Mouse (Mus musculus) heart, embryonic 13.5 days (tissue): ENCODE measurements at regions not wholly inside any gene's neighbourhood (a gene's known extent, or its start where the extent isn't known, plus 50 kb on each side); places are given as distances from the start of the nearest gene placed in this dataset.
A peak's percentile ranks its signal among the peaks of the same experiment; 100 is the strongest.

Experiments
- ATAC-seq: fragments of 200-750 bp; cut with Nextera tagmentation; 2 replicates; pipeline ENCODE4 v1.8.0; 2017; ENCODE audit warnings: moderate TSS enrichment; ENCODE audit not compliant: insufficient number of reproducible peaks, low FRiP score, low TSS enrichment; ENCODE audit errors: extremely low read depth
- H3K27ac ChIP-seq: fragments of 300-500 bp; sonication (generic); replicated peaks from 2 replicates; pipeline ENCODE4 v1.5.1; 2015; ENCODE audit warnings: moderate library complexity, mild to moderate bottlenecking, inconsistent platforms
- H3K27me3 ChIP-seq: fragments of 300-500 bp; sonication (generic); replicated peaks from 2 replicates; pipeline ENCODE4 v1.6.1; 2015; ENCODE audit warnings: mild to moderate bottlenecking, inconsistent platforms
- H3K36me3 ChIP-seq: fragments of 300-500 bp; sonication (generic); 2 replicates; pipeline ENCODE4 v1.6.1; 2015; ENCODE audit warnings: mild to moderate bottlenecking, inconsistent platforms
- H3K4me1 ChIP-seq: fragments of 300-500 bp; sonication (generic); 2 replicates; pipeline ENCODE4 v1.6.1; 2015; ENCODE audit warnings: inconsistent platforms
- H3K4me2 ChIP-seq: fragments of 300-500 bp; sonication (generic); 2 replicates; pipeline ENCODE4 v1.6.1; 2015; ENCODE audit warnings: inconsistent platforms, mild to moderate bottlenecking, moderate library complexity
- H3K4me3 ChIP-seq: fragments of 300-500 bp; sonication (generic); 2 replicates; pipeline ENCODE4 v1.5.1; 2015; ENCODE audit warnings: moderate library complexity, mild to moderate bottlenecking, inconsistent platforms
- H3K9ac ChIP-seq: fragments of 300-500 bp; sonication (generic); 2 replicates; pipeline ENCODE4 v1.6.1; 2015; ENCODE audit warnings: inconsistent platforms, mild to moderate bottlenecking, moderate library complexity
- H3K9me3 ChIP-seq: fragments of 300-500 bp; sonication (generic); 2 replicates; pipeline ENCODE4 v1.6.1; 2016; ENCODE audit warnings: inconsistent platforms
- WGBS: fragments of 180-500 bp; shearing (Covaris S2); methylation state at CpG from one replicate; pipeline ENCODE4 v1.1.7; 2015; ENCODE audit warnings: mixed read lengths; 5-methylcytosine and 5-hydroxymethylcytosine counted together

DNA sequence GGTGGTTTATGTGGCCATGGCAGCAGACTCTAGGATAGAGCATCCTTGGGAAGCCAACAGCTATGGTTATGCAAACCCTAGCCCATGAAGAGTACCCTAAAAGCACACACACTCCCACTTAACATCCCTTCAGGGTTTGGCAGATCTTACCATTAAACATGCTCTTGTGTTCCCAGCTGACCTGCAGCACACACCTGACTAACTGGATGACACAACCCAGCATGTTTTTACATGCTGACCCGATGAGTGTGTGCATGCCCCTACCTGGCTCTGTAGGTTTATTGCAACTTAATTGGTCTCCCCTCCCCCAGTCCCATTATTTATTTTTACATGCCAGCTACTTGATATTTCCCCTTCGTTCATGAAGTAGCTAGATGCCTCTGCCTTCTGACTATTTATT is 339.0 kb downstream of the Bcor start:
- Histone ChIP-seq H3K27ac (no peak overlapping the region), H3K4me2 (no peak overlapping the region), H3K4me1 (no peaks in the 10 kb centered on the region), H3K4me3 (no peak overlapping the region), H3K36me3 (no peaks in the 10 kb centered on the region), H3K9me3 (no peaks in the 10 kb centered on the region; the same call in 1 of the 2 replicates), H3K27me3 (peaks cover 37% of the 10 kb centered on the region), H3K9ac (no peak overlapping the region)
- 44% methylated on average over 2 of the region's 2 CpGs for WGBS
- no peak for ATAC-seq

DNA sequence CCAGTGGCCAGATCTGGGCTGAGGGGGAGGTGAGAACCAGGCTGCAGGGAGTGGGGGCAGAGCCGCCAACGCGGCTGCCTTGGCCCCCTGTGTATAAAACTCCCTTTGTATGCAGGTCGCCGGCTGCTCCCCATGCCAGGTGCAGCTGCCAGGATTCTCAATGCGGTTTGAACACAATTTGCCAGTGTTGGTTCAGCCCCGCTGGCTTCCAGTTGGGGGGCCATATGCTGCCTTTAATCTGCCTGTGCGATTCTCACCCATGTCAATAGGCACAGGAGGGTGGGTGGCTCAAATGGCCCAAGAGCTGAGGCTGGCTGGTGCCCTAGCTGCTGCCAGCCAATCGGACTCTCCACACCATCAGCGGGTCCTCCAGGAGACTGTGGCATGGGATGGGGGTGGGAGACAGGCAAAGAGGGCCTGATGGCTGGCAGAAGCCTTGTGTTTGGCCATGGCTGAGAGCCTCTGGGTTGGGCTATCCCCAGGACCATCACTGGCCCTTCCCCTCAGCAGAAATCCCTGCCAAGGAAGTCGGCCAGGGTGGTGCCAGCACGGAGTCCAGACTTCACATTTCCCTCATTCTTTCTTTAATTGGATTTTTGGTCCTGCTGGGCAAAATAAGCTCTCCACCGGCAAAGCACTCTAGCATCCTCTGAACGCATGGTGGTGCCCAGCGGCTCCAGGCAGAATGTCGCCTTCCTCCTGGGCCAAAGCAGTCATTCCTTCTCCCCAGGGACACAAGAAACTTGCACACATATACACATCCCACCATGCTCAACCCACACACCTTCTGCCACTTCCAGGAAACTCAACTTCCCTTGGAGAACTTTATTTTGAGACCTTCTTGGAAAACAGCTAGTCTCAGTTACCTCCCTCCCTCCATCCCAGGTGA is 338.0 kb downstream of the Bcor start:
- Histone ChIP-seq H3K4me2 (no peak overlapping the region), H3K9me3 (no peaks in the 10 kb centered on the region; the same call in 1 of the 2 replicates), H3K27me3 (peaks cover 38% of the 10 kb centered on the region), H3K9ac (no peak overlapping the region), H3K4me1 (no peaks in the 10 kb centered on the region), H3K4me3 (no peak overlapping the region), H3K36me3 (no peaks in the 10 kb centered on the region), H3K27ac (no peak overlapping the region)
- no peak for ATAC-seq
- WGBS, result 47% methylated on average over 16 of the region's 16 CpGs

DNA sequence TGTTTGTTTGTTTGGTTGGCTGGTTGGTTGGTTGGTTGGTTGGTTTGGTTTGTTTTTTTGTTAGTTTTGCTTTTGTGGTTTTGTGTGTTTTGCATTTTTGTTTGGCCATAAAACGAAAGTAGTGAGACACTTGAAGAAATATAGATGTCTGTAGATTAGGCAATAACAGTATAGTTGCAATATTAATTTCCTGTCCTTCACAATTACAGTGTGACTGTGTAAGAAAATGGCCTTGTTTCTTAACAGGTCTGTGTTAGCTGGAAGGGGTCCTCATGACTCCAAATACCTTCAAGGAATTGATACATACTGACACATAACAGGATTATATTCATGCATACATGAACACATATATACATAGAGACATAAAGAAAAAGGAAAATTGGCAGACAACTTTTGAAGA is 334.2 kb downstream of the Bcor start:
- 64% methylated on average over 1 of the region's 1 CpGs for WGBS
- Histone ChIP-seq H3K4me3 (no peak overlapping the region), H3K36me3 (no peaks in the 10 kb centered on the region), H3K9me3 (no peaks in the 10 kb centered on the region), H3K27ac (no peak overlapping the region), H3K4me1 (no peaks in the 10 kb centered on the region), H3K27me3 (peaks cover 50% of the 10 kb centered on the region), H3K9ac (no peak overlapping the region), H3K4me2 (no peak overlapping the region)
- ATAC-seq, result no peak

DNA sequence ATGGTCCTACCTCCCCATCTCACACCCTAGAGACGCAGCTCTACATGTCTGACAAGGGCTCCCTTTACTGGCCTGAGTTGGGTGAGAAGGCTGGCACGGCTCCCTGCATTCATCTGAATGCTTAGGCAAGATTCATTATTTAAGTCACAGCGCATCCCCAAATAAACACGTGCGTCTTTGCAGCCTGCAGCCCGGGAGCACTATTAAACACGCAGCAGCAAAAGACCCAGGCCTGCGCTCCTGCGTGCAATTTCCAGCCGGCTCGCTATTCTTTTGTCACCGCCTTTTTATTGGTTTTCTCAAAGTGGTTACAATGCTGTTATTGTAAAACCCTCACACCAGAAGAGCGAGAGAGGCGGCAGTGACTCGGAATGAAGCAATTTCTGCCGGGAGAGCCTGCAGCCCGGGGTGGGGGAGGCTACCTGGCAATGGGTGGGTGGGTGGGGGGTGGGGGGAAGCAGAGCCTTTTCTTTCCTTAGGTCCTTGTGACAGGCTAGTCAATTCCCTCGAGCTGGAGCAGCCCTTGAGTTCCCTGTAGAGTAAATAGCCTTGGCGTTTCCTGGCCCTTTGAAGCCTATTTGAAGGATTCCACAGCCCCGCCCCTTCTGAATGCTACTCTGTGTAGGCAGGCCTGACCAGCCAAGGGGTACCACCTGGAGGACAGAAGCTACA is 333.3 kb downstream of the Bcor start:
- Histone ChIP-seq H3K27me3 (peaks cover 43% of the 10 kb centered on the region), H3K36me3 (no peaks in the 10 kb centered on the region), H3K4me2 (peak overlapping the region; percentile 47), H3K27ac (no peak overlapping the region), H3K4me1 (no peaks in the 10 kb centered on the region), H3K4me3 (no peak overlapping the region), H3K9me3 (no peaks in the 10 kb centered on the region), H3K9ac (no peak overlapping the region)
- 20% methylated on average over 20 of the region's 20 CpGs for WGBS
- no peak for ATAC-seq

DNA sequence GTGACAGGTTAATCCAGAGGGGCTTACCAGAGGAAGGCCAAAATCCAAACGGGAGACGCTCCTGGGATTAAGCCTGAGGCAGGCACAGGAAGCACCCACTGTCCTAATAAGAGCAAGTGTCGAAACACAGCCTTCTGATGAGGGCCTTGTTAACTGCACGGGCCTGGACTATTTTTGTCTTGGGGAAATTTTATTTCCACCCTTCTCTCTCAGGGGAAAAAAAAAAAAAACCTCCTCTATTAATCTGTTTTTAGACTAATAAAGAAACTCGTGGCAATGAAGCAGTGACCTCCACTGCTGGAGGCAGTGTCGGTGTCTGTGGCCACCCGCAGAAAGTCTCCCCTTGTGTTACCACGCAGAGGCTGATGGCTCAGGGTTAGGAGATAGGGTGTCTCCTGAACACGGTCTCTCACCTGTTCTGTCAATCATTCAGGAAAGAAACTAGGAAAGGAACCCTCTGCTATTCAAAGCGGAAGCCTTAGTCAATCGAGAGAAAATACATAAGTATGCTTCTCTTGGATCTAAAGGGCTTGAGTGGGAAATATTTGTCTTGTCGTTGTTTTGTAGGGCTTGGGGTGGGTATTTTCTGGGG is 330.6 kb downstream of the Bcor start:
- Histone ChIP-seq H3K9me3 (no peaks in the 10 kb centered on the region), H3K27ac (no peak overlapping the region), H3K4me2 (no peak overlapping the region), H3K9ac (no peak overlapping the region), H3K4me1 (no peaks in the 10 kb centered on the region), H3K36me3 (no peaks in the 10 kb centered on the region), H3K27me3 (peaks cover 24% of the 10 kb centered on the region), H3K4me3 (no peak overlapping the region)
- 58% methylated on average over 12 of the region's 12 CpGs for WGBS
- no peak for ATAC-seq

DNA sequence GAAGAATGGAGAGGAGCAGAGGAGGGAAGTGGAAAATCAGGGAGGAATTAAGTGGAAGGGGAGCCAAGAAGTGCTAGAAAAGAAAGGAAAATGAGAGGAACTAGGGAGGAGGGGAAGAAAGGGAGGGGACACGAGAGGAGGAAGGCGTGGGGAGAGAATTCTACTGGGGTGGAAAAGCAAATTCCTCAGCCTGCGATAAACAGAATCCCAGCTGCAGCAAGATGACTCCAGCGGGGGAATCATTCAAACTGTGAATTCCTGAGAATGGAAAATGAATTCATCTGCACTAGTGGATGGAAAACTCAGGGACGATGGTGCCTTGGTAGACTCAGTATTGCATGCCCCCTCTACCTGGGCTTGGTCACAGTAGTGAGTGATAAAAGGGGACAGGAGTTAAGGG is 322.6 kb downstream of the Bcor start:
- Histone ChIP-seq H3K9ac (no peak overlapping the region), H3K4me2 (peak overlapping the region; percentile 13; the same call in 1 of the 2 replicates), H3K4me3 (no peak overlapping the region), H3K27me3 (no peaks in the 10 kb centered on the region), H3K36me3 (no peaks in the 10 kb centered on the region), H3K4me1 (peaks cover 39% of the 10 kb centered on the region), H3K9me3 (no peaks in the 10 kb centered on the region), H3K27ac (peak overlapping the region; percentile 56; the same call in 1 of the 2 replicates)
- ATAC-seq, result no peak
- WGBS, result 29% methylated on average over 5 of the region's 5 CpGs

DNA sequence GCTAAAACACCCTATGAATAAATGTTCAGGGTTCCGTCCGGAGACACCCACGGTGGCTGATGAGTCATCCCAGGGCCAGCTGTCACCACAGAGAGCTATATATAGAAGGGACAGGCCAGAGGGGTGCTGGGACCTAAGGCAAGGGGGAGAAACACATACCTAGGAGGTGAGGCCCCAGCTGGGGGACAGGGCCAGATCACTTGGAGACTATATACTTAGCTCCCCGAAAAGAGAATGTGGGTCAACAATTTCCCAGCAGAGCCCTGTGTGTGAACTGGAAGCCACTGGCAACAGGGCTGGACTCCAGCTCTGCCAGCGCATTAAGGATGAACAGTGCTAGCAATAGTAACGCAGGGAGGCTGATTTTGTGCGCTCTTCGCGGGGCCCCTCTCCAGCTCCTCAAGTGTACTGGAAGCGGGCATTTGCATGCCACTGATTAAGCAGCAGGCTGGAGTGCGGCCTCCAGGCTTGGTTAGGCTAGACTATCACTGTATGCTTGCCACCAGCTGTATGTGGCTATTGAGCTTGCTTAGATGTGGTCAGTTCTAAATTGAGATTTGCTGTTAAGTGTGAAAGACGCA is 320.4 kb downstream of the Bcor start:
- Histone ChIP-seq H3K9me3 (no peaks in the 10 kb centered on the region), H3K36me3 (no peaks in the 10 kb centered on the region), H3K4me1 (peaks cover 39% of the 10 kb centered on the region), H3K27ac (peak overlapping the region; percentile 86), H3K4me3 (no peak overlapping the region), H3K27me3 (no peaks in the 10 kb centered on the region), H3K4me2 (peak overlapping the region; percentile 24; the same call in 1 of the 2 replicates), H3K9ac (no peak overlapping the region)
- WGBS, result 33% methylated on average over 12 of the region's 12 CpGs
- ATAC-seq, result no peak

DNA sequence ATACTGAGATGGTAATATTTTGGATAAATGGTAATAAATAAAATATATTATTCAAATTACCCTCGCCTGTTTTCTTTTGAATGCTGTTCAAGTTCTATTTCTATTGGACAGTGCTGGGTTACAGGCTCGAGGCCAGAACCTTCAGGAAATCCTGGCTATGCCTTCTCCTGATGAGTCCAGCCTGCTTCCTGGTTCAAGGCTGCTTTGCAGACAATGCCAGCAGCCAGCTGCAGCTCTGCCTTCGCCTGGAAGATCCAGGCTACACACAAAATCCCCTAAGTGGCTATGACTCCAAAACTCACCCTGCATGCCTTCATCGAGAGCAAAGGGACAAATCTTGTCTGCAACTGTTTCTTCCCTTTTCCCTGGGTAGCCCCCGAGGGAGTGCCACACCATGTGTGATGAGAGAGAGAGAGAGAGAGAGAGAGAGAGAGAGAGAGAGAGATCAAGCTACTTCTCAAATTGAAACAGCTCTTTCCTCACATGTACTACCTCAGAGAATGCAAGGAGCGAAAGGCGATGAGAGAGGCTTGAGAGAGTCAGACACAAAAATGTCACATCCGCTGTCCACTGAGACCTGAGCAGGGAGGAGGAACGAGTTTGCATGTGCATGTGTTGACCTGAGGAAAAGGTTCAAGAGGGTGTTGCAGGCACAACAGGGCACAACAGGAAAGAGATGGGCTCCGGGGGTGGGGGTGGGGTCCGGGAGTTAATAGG is 319.7 kb downstream of the Bcor start:
- Histone ChIP-seq H3K9me3 (no peaks in the 10 kb centered on the region), H3K4me3 (no peak overlapping the region), H3K27me3 (no peaks in the 10 kb centered on the region), H3K36me3 (no peaks in the 10 kb centered on the region), H3K4me2 (no peak overlapping the region; the same call in 1 of the 2 replicates), H3K9ac (no peak overlapping the region), H3K27ac (peak overlapping the region; percentile 86), H3K4me1 (peaks cover 39% of the 10 kb centered on the region)
- no peak for ATAC-seq
- WGBS, result 38% methylated on average over 11 of the region's 11 CpGs

DNA sequence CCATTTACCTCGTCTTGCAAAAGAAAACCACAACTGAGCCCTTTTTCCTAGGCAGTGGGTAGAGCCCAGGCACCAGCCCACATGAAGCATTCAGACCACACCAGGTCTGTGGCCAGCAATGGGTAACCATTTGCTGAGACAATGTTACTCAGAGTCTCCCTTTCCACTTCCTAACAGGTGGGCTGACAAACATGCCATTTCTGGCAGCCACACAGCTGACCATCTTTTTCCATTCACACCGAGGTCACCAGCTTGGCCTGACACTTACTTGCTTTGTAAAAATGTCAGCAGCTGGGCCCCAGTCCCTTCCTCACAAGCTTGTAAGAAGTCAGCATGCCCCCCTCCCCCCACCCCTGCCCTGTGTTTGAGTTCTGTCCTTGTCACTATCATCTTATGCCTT is 314.6 kb downstream of the Bcor start:
- peaks cover 3% of the 10 kb centered on the region; the same call in 1 of the 2 replicates for H3K27me3 ChIP-seq
- H3K4me2 ChIP-seq, result no peak overlapping the region
- H3K4me1 ChIP-seq, result peaks cover 9% of the 10 kb centered on the region
- H3K4me3 ChIP-seq, result no peak overlapping the region
- no peak overlapping the region for H3K27ac ChIP-seq
- no peak overlapping the region for H3K9ac ChIP-seq
- H3K36me3 ChIP-seq, result no peaks in the 10 kb centered on the region
- no peak for ATAC-seq
- H3K9me3 ChIP-seq, result no peaks in the 10 kb centered on the region
- 59% methylated on average over 2 of the region's 2 CpGs for WGBS

DNA sequence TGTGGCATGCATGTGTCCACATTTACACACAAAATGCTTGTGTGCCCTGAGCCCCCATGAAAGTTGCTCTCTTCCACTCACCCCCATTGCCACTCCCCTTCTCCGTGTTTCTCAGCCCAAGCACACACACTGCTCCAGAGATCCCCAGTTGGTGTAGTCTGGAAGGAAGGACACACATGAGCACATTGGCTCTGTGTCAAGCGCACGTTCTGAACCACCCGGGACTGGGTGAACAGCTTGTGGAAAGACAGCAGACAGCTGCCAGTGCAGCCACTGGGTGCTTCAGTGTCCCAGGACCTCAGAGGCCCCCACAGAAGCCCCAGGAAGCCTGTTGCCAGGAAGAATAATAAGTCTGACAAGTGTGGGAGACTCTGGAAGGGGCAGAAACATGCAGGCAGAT is 304.2 kb downstream of the Bcor start:
- ATAC-seq, result no peak
- H3K9me3 ChIP-seq, result no peaks in the 10 kb centered on the region
- peaks cover 45% of the 10 kb centered on the region for H3K27me3 ChIP-seq
- peaks cover 9% of the 10 kb centered on the region for H3K4me1 ChIP-seq
- H3K27ac ChIP-seq, result no peak overlapping the region
- H3K9ac ChIP-seq, result no peak overlapping the region
- 57% methylated on average over 4 of the region's 4 CpGs for WGBS
- H3K4me2 ChIP-seq, result no peak overlapping the region
- H3K36me3 ChIP-seq, result no peaks in the 10 kb centered on the region
- no peak overlapping the region for H3K4me3 ChIP-seq

DNA sequence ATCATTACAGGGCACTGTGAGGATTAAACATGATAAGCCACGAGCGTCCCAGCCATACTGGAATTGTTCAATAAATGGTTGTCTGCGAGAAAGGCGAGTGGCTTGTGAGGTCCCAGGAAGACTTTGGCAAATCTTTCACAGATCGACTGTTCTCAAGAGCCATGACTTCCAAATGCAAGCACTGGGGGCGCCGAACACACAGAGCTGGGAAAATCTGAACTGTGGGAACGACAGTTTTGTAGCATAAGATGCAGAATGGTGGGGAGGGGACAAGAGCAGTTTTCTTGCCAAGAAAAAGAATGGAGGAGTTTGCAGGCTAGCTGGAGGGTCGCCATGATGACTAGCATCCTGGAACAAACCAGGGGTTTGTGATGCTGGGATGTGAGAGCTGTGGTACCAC is 300.8 kb downstream of the Bcor start:
- no peak overlapping the region for H3K4me3 ChIP-seq
- 54% methylated on average over 9 of the region's 9 CpGs for WGBS
- peaks cover 70% of the 10 kb centered on the region for H3K27me3 ChIP-seq
- H3K4me2 ChIP-seq, result no peak overlapping the region
- no peak overlapping the region for H3K27ac ChIP-seq
- H3K9me3 ChIP-seq, result no peaks in the 10 kb centered on the region
- H3K36me3 ChIP-seq, result no peaks in the 10 kb centered on the region
- no peak overlapping the region for H3K9ac ChIP-seq
- no peak for ATAC-seq
- H3K4me1 ChIP-seq, result peaks cover 28% of the 10 kb centered on the region
